Mouse (Mus musculus): ENCODE measurements around the gene Zcchc9. TPM values are rescaled to one million over a fixed set of nuclear protein-coding genes. Genes with fewer than 3 reads are reported as not detected.

Gene Zcchc9
- polyA plus RNA-seq, 1 experiment, result 11.8 TPM

DNA sequence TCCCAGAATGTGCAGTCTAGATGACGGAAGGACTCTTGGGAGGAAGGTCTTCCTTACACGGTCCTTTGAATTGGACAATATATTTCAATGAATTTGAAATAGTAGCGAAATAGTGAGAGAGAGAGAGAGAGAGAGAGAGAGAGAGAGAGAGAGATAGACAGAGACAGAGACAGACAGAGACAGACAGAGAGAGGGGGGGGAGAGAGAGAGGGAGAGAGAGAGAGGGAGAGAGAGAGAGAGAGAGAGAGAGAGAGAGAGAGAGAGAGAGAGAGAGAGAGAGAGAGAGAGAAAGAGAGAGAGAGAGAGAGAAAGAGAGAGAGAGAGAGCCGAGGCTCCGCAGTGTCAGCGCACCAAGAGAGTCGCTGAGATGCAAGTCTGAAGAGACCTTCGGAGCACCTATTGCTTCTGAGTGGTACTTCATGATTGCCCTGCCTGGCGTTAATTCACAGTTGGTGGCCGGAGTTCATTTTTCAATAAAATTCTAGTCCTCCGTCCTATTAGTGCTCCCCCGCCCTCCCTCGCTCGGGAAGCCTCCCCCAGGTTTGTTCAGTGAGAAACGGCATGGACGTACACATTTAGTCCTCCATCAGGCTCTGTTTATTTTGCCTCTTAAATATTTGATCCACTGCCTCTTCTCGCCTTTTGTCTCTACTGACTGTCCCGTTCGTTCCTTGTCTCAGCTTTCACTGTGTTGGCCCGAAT is 520 bp upstream of the Zcchc9 start:
- Histone ChIP-seq H3K4me1 (ENCODE audit: control insufficient read depth, insufficient read depth, low read length) (no peaks in the 10 kb centered on the region; the same call in 1 of the 2 replicates), H3K4me3 (replicated peaks; ENCODE audit: control insufficient read depth, low read depth, low read length) (peak overlapping the region; percentile 86), H3K27ac (ENCODE audit: control insufficient read depth, insufficient read depth, low read depth, low read length, poor library complexity) (peak overlapping the region; percentile 91)
- WGBS, result 15% methylated on average over 20 of the region's 20 CpGs
- TF ChIP-seq CTCF (IDR thresholded peaks at IDR 0.05; ENCODE audit: control insufficient read depth, insufficient read depth, low read length) (no peak), POLR2A (IDR thresholded peaks at IDR 0.05; ENCODE audit: borderline replicate concordance, control insufficient read depth, low read depth, low read length) (no peak)

DNA sequence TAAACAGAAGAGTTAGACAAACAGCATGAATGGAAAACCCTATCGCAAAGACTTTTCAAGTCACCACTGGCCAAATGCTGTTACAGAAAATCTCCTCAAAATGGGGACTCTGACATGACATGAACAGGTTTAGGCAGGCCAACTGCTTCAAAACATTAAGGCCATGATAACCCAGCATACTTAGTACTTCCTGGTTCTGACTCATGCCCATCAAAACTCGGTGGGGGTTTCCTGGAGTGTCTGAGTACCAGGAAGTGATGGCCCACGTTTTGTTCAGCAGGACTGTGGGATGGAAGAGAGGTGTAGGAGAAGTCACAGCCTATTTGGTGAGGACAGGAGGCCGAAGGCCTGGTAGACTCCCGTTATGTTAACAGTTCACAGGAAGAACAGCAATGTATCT is 5.8 kb downstream of the Zcchc9 start:
- no peak overlapping the region for H3K4me3 ChIP-seq (replicated peaks; ENCODE audit: control insufficient read depth, low read depth, low read length)
- TF ChIP-seq POLR2A (IDR thresholded peaks at IDR 0.05; ENCODE audit: borderline replicate concordance, control insufficient read depth, low read depth, low read length) (no peak), CTCF (IDR thresholded peaks at IDR 0.05; ENCODE audit: control insufficient read depth, insufficient read depth, low read length) (no peak)
- no peaks in the 10 kb centered on the region; the same call in 1 of the 2 replicates for H3K4me1 ChIP-seq (ENCODE audit: control insufficient read depth, insufficient read depth, low read length)
- no peak overlapping the region for H3K27ac ChIP-seq (ENCODE audit: control insufficient read depth, insufficient read depth, low read depth, low read length, poor library complexity)
- WGBS, result 57% methylated on average over 5 of the region's 5 CpGs

DNA sequence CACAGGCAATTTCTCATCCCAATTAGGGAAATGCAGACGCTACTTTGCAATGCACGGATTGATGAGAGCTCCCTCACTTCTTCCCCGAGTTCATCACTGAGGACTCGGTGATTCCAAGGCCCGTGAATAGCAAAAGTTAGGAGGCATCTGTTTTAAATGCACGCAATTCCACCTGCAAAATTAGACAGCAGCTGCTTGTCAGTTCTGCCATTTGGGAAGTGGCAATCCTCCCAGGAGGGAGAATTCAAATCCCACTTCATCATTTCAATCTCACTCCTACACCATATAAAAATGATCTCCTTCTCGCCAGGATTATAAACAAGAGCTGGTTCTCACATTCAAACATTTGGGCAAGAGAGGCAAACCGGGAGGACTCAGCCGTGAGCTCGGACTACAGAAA is 10.1 kb downstream of the Zcchc9 start:
- no peak for TF ChIP-seq CTCF (IDR thresholded peaks at IDR 0.05; ENCODE audit: control insufficient read depth, insufficient read depth, low read length)
- TF ChIP-seq POLR2A (IDR thresholded peaks at IDR 0.05; ENCODE audit: borderline replicate concordance, control insufficient read depth, low read depth, low read length), result no peak
- WGBS, result 91% methylated on average over 10 of the region's 10 CpGs

DNA sequence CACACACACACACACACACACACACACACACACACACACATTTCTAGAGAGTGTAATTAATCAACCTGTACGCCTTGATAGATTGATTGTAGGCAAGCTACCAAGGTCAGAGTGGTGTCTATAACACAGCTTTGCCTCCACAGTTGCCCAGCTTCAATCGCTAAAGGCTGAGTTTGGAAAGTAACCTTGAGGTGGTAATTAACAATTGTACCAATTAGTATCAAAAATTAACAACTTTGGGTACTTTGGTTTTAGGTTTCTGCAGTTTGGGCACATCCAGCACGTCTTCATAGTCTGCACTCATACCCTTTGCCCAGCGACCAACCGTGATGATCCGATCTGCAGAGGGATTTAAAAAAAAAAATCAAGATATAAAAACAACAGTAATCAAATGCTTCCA is 10.6 kb downstream of the Zcchc9 start:
- 87% methylated on average over 6 of the region's 6 CpGs for WGBS

More for the DNA sequence above, 10.1 kb downstream of the Zcchc9 start:
- Histone ChIP-seq H3K4me1 (ENCODE audit: control insufficient read depth, insufficient read depth, low read length) (no peaks in the 10 kb centered on the region), H3K27ac (ENCODE audit: control insufficient read depth, insufficient read depth, low read depth, low read length, poor library complexity) (no peak overlapping the region), H3K4me3 (replicated peaks; ENCODE audit: control insufficient read depth, low read depth, low read length) (no peak overlapping the region)

DNA sequence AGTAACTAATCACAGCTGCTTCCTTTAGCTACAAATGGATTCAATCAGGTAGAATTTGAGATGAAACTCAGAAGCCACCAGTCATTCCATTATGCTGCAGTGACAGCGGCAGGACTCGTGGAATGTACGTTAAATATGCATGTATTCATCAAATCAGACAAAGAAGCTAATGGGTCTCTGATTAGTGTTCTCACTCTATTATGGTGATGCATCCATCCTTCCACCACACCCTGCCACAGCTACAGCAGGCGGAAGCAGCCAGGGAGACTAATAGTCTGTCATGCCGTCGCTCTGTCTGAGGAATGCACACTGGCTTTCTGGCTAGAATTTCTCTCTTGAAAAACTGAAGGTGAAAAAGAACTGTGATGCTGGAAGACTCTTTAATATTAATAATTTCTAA is 11.5 kb downstream of the Zcchc9 start:
- H3K27ac ChIP-seq (ENCODE audit: control insufficient read depth, insufficient read depth, low read depth, low read length, poor library complexity), result no peak overlapping the region
- H3K4me1 ChIP-seq (ENCODE audit: control insufficient read depth, insufficient read depth, low read length), result no peaks in the 10 kb centered on the region
- TF ChIP-seq POLR2A (IDR thresholded peaks at IDR 0.05; ENCODE audit: borderline replicate concordance, control insufficient read depth, low read depth, low read length), result no peak
- TF ChIP-seq CTCF (IDR thresholded peaks at IDR 0.05; ENCODE audit: control insufficient read depth, insufficient read depth, low read length), result no peak
- H3K4me3 ChIP-seq (replicated peaks; ENCODE audit: control insufficient read depth, low read depth, low read length), result no peak overlapping the region
- whole genome bisulfite sequencing, result 94% methylated on average over 6 of the region's 6 CpGs

More for the DNA sequence above, 10.6 kb downstream of the Zcchc9 start:
- TF ChIP-seq CTCF (IDR thresholded peaks at IDR 0.05; ENCODE audit: control insufficient read depth, insufficient read depth, low read length), result no peak
- no peak for TF ChIP-seq POLR2A (IDR thresholded peaks at IDR 0.05; ENCODE audit: borderline replicate concordance, control insufficient read depth, low read depth, low read length)
- Histone ChIP-seq H3K27ac (ENCODE audit: control insufficient read depth, insufficient read depth, low read depth, low read length, poor library complexity) (no peak overlapping the region), H3K4me3 (replicated peaks; ENCODE audit: control insufficient read depth, low read depth, low read length) (no peak overlapping the region), H3K4me1 (ENCODE audit: control insufficient read depth, insufficient read depth, low read length) (no peaks in the 10 kb centered on the region)

DNA sequence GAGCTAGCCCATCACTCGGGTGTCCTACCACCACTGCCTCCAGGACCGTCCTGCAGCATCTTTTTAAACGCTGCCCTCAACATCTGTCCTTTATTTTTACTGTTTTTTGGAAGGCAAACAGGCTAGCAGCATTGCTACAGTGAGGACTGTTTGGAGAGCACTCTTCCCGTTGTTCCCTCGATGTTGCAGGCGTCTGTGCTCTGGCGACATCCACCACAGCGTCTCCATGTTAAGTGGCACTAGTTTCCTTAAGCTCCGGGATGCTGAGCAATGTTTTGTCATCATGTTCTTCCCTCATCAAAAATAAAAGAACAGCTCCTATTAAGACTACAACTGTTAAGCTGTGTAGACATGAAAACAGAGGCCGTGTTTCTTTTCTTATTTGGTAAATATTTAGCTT is 11.9 kb downstream of the Zcchc9 start:
- Histone ChIP-seq H3K4me3 (replicated peaks; ENCODE audit: control insufficient read depth, low read depth, low read length) (no peak overlapping the region), H3K27ac (ENCODE audit: control insufficient read depth, insufficient read depth, low read depth, low read length, poor library complexity) (no peak overlapping the region), H3K4me1 (ENCODE audit: control insufficient read depth, insufficient read depth, low read length) (no peaks in the 10 kb centered on the region)
- 88% methylated on average over 10 of the region's 10 CpGs for WGBS
- TF ChIP-seq CTCF (IDR thresholded peaks at IDR 0.05; ENCODE audit: control insufficient read depth, insufficient read depth, low read length) (no peak), POLR2A (IDR thresholded peaks at IDR 0.05; ENCODE audit: borderline replicate concordance, control insufficient read depth, low read depth, low read length) (no peak)

DNA sequence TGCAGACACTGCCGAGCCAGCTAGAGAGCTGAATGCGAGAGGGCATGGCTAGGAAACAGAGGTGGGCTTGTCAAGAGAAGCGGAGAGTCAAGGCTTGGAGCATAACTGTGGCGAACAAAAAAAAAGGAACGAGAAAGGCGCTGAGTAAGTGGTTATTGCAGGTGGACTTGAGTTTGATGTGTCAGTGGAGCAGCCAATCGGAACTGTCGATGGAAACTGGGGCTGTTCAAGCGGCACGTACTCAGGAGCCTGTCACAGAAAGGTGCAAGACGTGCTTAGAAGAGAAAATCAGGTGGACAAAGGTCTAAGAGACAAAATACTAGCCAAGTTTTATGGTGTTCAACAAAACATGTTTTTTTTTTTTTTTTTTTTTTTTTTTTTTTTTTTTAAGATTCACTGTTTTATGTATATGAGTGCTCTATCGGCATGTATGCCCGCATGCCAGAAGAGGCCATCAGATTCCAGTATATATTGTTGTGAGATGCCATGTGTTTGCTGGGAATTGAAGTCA is 12.5 kb downstream of the Zcchc9 start:
- Histone ChIP-seq H3K4me1 (ENCODE audit: control insufficient read depth, insufficient read depth, low read length) (no peaks in the 10 kb centered on the region), H3K4me3 (replicated peaks; ENCODE audit: control insufficient read depth, low read depth, low read length) (no peak overlapping the region), H3K27ac (ENCODE audit: control insufficient read depth, insufficient read depth, low read depth, low read length, poor library complexity) (no peak overlapping the region)
- TF ChIP-seq POLR2A (IDR thresholded peaks at IDR 0.05; ENCODE audit: borderline replicate concordance, control insufficient read depth, low read depth, low read length) (no peak), CTCF (IDR thresholded peaks at IDR 0.05; ENCODE audit: control insufficient read depth, insufficient read depth, low read length) (no peak)
- 91% methylated on average over 13 of the region's 13 CpGs for WGBS

DNA sequence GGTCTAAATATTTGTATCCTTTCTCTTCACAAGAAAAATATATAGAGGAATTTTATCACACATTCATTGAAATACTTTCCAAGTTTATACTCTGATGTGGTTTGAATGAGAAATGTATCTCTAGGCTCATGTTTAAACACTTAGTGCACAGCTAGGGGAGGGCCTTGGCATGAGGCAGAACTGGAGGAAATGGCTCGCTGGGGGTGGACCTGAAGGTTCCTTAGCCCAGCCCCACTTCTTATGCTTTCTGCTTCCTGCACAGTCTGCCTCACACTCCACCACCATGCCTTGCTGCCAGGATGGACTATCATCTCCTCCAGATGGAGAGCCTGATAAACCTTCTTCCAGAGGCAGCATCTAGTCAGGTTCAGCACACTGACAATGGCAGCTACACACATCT is 15.5 kb downstream of the Zcchc9 start:
- H3K27ac ChIP-seq (ENCODE audit: control insufficient read depth, insufficient read depth, low read depth, low read length, poor library complexity), result no peak overlapping the region
- no peak for TF ChIP-seq POLR2A (IDR thresholded peaks at IDR 0.05; ENCODE audit: borderline replicate concordance, control insufficient read depth, low read depth, low read length)
- TF ChIP-seq CTCF (IDR thresholded peaks at IDR 0.05; ENCODE audit: control insufficient read depth, insufficient read depth, low read length), result no peak
- 0% methylated on average over 1 of the region's 1 CpGs for WGBS
- no peak overlapping the region for H3K4me3 ChIP-seq (replicated peaks; ENCODE audit: control insufficient read depth, low read depth, low read length)
- no peaks in the 10 kb centered on the region for H3K4me1 ChIP-seq (ENCODE audit: control insufficient read depth, insufficient read depth, low read length)

All from bone marrow, adult 2 months (tissue).